20 mouse cellular contexts compared by ENCODE assay signal in genomic region chr3:51184715-51185114, GRCm38 (mm10). TPM values are rescaled to one million over a fixed set of nuclear protein-coding genes. Genes with fewer than 3 reads are reported as not detected.
A peak's percentile ranks its signal among the peaks of the same experiment; 100 is the strongest.
DNase-seq lines count a peak whose midpoint lies in the region; ATAC-seq and TF ChIP-seq lines count a peak whose summit lies in the region.
"Had no signal": no experiment of that assay in that cellular context is flagged by ENCODE, and none has a peak within 500 bp of the region (broad histone marks: within the 10 kb centered on the region; RNA-seq: fewer than 3 reads in every experiment).

No protein-coding gene starts in this region.

- no peaks in the 10 kb centered on the region for H3K9me3 ChIP-seq in liver, embryonic 16.5 days (replicated peaks; ENCODE audit: control insufficient read depth, low read length)
- H3K9me3 ChIP-seq in liver, embryonic 11.5 days (ENCODE audit: control insufficient read depth, low read length) = no peaks in the 10 kb centered on the region
- H3K9me3 ChIP-seq: embryonic facial prominence, embryonic 13.5 days; hindbrain, embryonic 13.5 days; limb, embryonic 15.5 days; midbrain, embryonic 13.5 days had no signal

- no peaks in the 10 kb centered on the region for H3K27me3 ChIP-seq in liver, embryonic 16.5 days (ENCODE audit: control insufficient read depth, insufficient read depth, low read depth, low read length)
- H3K27me3 ChIP-seq in liver, embryonic 11.5 days (replicated peaks; ENCODE audit: control insufficient read depth, insufficient read depth, low read length) = no peaks in the 10 kb centered on the region
- H3K27me3 ChIP-seq: embryonic facial prominence, embryonic 13.5 days; hindbrain, embryonic 13.5 days; limb, embryonic 15.5 days; midbrain, embryonic 13.5 days had no signal

- no peak overlapping the region for H3K9ac ChIP-seq in liver, embryonic 16.5 days (ENCODE audit: low read depth, low read length)
- no peak overlapping the region for H3K9ac ChIP-seq in liver, embryonic 11.5 days (ENCODE audit: low read depth, low read length)
- H3K9ac ChIP-seq: embryonic facial prominence, embryonic 13.5 days; hindbrain, embryonic 13.5 days; limb, embryonic 15.5 days; midbrain, embryonic 13.5 days had no signal

- DNase-seq in gastrocnemius, adult 2 months = no peak
- DNase-seq in gastrocnemius, postnatal 25 days = no peak
- DNase-seq in liver, embryonic 11.5 days (ENCODE audit: low spot score) = no peak
- DNase-seq in kidney, postnatal 14 days = peak; percentile 79
- DNase-seq in skeletal muscle tissue, adult 2 months (ENCODE audit: low read depth, low spot score) = peak; percentile 34
- no peak for DNase-seq in left cerebral cortex, adult 11 months (ENCODE audit: low spot score)
- no peak for DNase-seq in heart, postnatal 10 days
- DNase-seq: adrenal gland, adult 2 months; cerebellum, adult 9-11 months; gastrocnemius, postnatal 36 days; right cerebral cortex, postnatal 14 days had no signal

- H3K36me3 ChIP-seq in liver, embryonic 16.5 days (ENCODE audit: control insufficient read depth, insufficient read depth) = no peaks in the 10 kb centered on the region
- H3K36me3 ChIP-seq in liver, embryonic 11.5 days (ENCODE audit: control insufficient read depth, insufficient read depth, low read length) = no peaks in the 10 kb centered on the region
- H3K36me3 ChIP-seq: embryonic facial prominence, embryonic 13.5 days; hindbrain, embryonic 13.5 days; limb, embryonic 15.5 days; midbrain, embryonic 13.5 days had no signal

- H3K4me2 ChIP-seq in liver, embryonic 16.5 days (ENCODE audit: low read depth, low read length) = no peak overlapping the region
- no peak overlapping the region for H3K4me2 ChIP-seq in liver, embryonic 11.5 days
- H3K4me2 ChIP-seq: embryonic facial prominence, embryonic 13.5 days; heart, embryonic 11.5 days; hindbrain, embryonic 13.5 days; limb, embryonic 15.5 days; midbrain, embryonic 13.5 days had no signal

- ATAC-seq in liver, embryonic 16.5 days (ENCODE audit: low read depth) = peak; percentile 53; the same call in 1 of the 2 replicates
- no peak for ATAC-seq in liver, embryonic 11.5 days (replicated peaks; ENCODE audit: low FRiP score)
- ATAC-seq: forebrain, embryonic 14.5 days; inflammation-experienced regulatory T-cells, adult 6 months; midbrain, embryonic 13.5 days had no signal

- no peaks in the 10 kb centered on the region for H3K4me1 ChIP-seq in liver, embryonic 16.5 days (ENCODE audit: control insufficient read depth, low read depth, low read length)
- no peaks in the 10 kb centered on the region for H3K4me1 ChIP-seq in liver, embryonic 11.5 days (replicated peaks; ENCODE audit: control insufficient read depth, insufficient read depth, low read length)
- H3K4me1 ChIP-seq: hindbrain, embryonic 13.5 days; limb, embryonic 15.5 days; midbrain, embryonic 13.5 days had no signal

- intact Hi-C loops in gastrocnemius, adult 2 months (cut with DNase I) = no loop called here
- intact Hi-C loops in heart, postnatal 10 days (cut with DNase I) = no loop called here

- WGBS in liver, embryonic 16.5 days (ENCODE audit: insufficient replicate concordance) = 61% methylated on average over 10 of the region's 10 CpGs
- WGBS in liver, embryonic 11.5 days = 74% methylated on average over 10 of the region's 10 CpGs

- TF ChIP-seq CTCF in gastrocnemius, adult 2 months (IDR thresholded peaks at IDR 0.05) = no peak

- peak overlapping the region; percentile 74 for H3K27ac ChIP-seq in gastrocnemius, adult 2 months
- no peak overlapping the region for H3K27ac ChIP-seq in liver, embryonic 16.5 days (ENCODE audit: low read length)
- H3K27ac ChIP-seq in liver, embryonic 11.5 days (ENCODE audit: low read depth, low read length) = no peak overlapping the region
- H3K27ac ChIP-seq: embryonic facial prominence, embryonic 13.5 days; hindbrain, embryonic 13.5 days; limb, embryonic 15.5 days; midbrain, embryonic 13.5 days had no signal

- H3K4me3 ChIP-seq in gastrocnemius, adult 2 months = no peak overlapping the region
- no peak overlapping the region for H3K4me3 ChIP-seq in liver, embryonic 16.5 days (ENCODE audit: low read depth, low read length)
- H3K4me3 ChIP-seq in liver, embryonic 11.5 days (ENCODE audit: low read depth, low read length) = no peak overlapping the region
- H3K4me3 ChIP-seq: embryonic facial prominence, embryonic 13.5 days; hindbrain, embryonic 13.5 days; limb, embryonic 15.5 days; midbrain, embryonic 13.5 days; myocyte had no signal

RNA-seq across cellular contexts. Expression of gene Noct, which starts 39.5 kb away (rescaled TPM):
- total RNA-seq in gastrocnemius, adult 2 months (2021) = 10 to 100 TPM; 23.7 to 34.3 TPM
- total RNA-seq in gastrocnemius, postnatal 25 days (2021) = 10 to 100 TPM; 23.0 to 29.3 TPM
- 13.7 and 13.8 TPM in 2 replicates for polyA plus RNA-seq in liver, embryonic 16.5 days (2015; fragmentation: Nextera tagmentation; extraction: Ambion mirVana)
- 29.0 and 30.7 TPM in 2 replicates for polyA plus RNA-seq in liver, embryonic 11.5 days (2014; fragmentation: Nextera tagmentation; extraction: Ambion mirVana)
- 10 to 100 TPM; 28.9 to 75.4 TPM for total RNA-seq in heart, postnatal 10 days (2021)

Comparison
In these comparisons a context has a peak if more than half of its experiments do, and no peak if none do; other contexts are left out.
1. DNase-seq: peak in kidney, postnatal 14 days (single experiment) and skeletal muscle tissue, adult 2 months (single experiment); none in gastrocnemius, adult 2 months (single experiment), gastrocnemius, postnatal 25 days (single experiment), liver, embryonic 11.5 days (single experiment), left cerebral cortex, adult 11 months (single experiment) and heart, postnatal 10 days (0 of 2).